Mouse (Mus musculus) embryonic fibroblast, embryonic 13.5 days (primary cell): ENCODE measurements at regions not wholly inside any gene's neighbourhood (a gene's known extent, or its start where the extent isn't known, plus 50 kb on each side); places are given as distances from the start of the nearest gene placed in this dataset.

Experiments used
- CTCF ChIP-seq: IDR thresholded peaks from 2 replicates; pipeline ENCODE4 v1.5.1; 2011; ENCODE audit warnings: mild to moderate bottlenecking, control low read depth, low read length, moderate library complexity, borderline replicate concordance; ENCODE audit not compliant: insufficient read depth
- POLR2A ChIP-seq: IDR thresholded peaks from 2 replicates; pipeline ENCODE4 v1.6.1; 2011; ENCODE audit warnings: low read depth, mild to moderate bottlenecking, control low read depth, low read length, moderate library complexity

- TF ChIP-seq POLR2A (no peak), CTCF (no peak)
Observed at GRCm38 (mm10) chr5:118984797-118985408, 424.4 kb downstream of the Med13l start.
